Mouse (Mus musculus) stomach, embryonic 14.5 days (tissue): Measurements from ENCODE around the gene Dsp. TPM values are rescaled to one million over a fixed set of nuclear protein-coding genes. Genes with fewer than 3 reads are reported as not detected.

ENCODE experiments used
- ATAC-seq: fragments of 200-750 bp; cut with Nextera tagmentation; 2 replicates; pipeline ENCODE4 v1.8.0; 2017; ENCODE audit warnings: low read depth, moderate TSS enrichment; ENCODE audit not compliant: insufficient number of reproducible peaks, insufficient read depth, low FRiP score
- H3K27ac ChIP-seq: fragments of 300-500 bp; sonication (generic); 2 replicates; pipeline ENCODE4 v1.5.1; 2014; ENCODE audit warnings: mild to moderate bottlenecking, low read length, moderate library complexity, mixed read lengths
- H3K27me3 ChIP-seq: fragments of 300-500 bp; sonication (generic); 2 replicates; pipeline ENCODE4 v1.6.1; 2014; ENCODE audit warnings: low read length, control low read depth, mixed read lengths; ENCODE audit not compliant: control insufficient read depth, insufficient read depth
- H3K36me3 ChIP-seq: fragments of 300-500 bp; sonication (generic); 2 replicates; pipeline ENCODE4 v1.6.1; 2014; ENCODE audit warnings: mild to moderate bottlenecking, control low read depth, low read length, moderate library complexity, mixed read lengths; ENCODE audit not compliant: control insufficient read depth, insufficient read depth
- H3K4me1 ChIP-seq: fragments of 300-500 bp; sonication (generic); 2 replicates; pipeline ENCODE4 v1.6.1; 2014; ENCODE audit warnings: low read length, control low read depth, mixed read lengths; ENCODE audit not compliant: control insufficient read depth, insufficient read depth
- H3K4me2 ChIP-seq: fragments of 300-500 bp; sonication (generic); replicated peaks from 2 replicates; pipeline ENCODE4 v1.6.1; 2014; ENCODE audit warnings: low read depth, low read length, control low read depth
- H3K4me3 ChIP-seq: fragments of 300-500 bp; sonication (generic); 2 replicates; pipeline ENCODE4 v1.5.1; 2014; ENCODE audit warnings: low read depth, low read length, control low read depth
- H3K9ac ChIP-seq: fragments of 300-500 bp; sonication (generic); replicated peaks from 2 replicates; pipeline ENCODE4 v1.6.1; 2014; ENCODE audit warnings: low read depth, mild to moderate bottlenecking, control low read depth, low read length, moderate library complexity, mixed read lengths
- H3K9me3 ChIP-seq: fragments of 300-500 bp; sonication (generic); 2 replicates; pipeline ENCODE4 v1.6.1; 2016; ENCODE audit warnings: low read depth, low read length, control low read depth; ENCODE audit not compliant: control insufficient read depth
- WGBS: fragments of 180-500 bp; shearing (Covaris S2); extraction: QIAGEN DNeasy Blood & Tissue Kit; methylation state at CpG from one replicate; pipeline ENCODE4 v1.1.7; 2014; 5-methylcytosine and 5-hydroxymethylcytosine counted together
- polyA plus RNA-seq: library from polyadenylated mRNA; unstranded; fragments of >200 nt; fragmentation: Nextera tagmentation; extraction: Ambion mirVana; gene quantifications from 2 replicates; pipeline ENCODE4 v1.2.1, GENCODE M21; 2014

Dsp gene
- polyA plus RNA-seq, 1 experiment from 2014 or later: 31.0 TPM

GRCm38 (mm10) chr13:38204702-38205482 is 53.8 kb downstream of the Dsp start, which contains the start of gene Snrnp48:
Gene Snrnp48 (plus strand): TSS chr13:38204938.
- WGBS: under 1% methylated on average over 59 of the region's 59 CpGs
- H3K27ac ChIP-seq: peak within 1 kb of the TSS; percentile 89
- peak within 1 kb of the TSS; percentile 43 for H3K4me2 ChIP-seq
- ATAC-seq: peak; percentile 97
- H3K27me3 ChIP-seq: no peaks in the 10 kb centered on the region
- peaks cover 3% of the 10 kb centered on the region; the same call in 1 of the 2 replicates for H3K36me3 ChIP-seq
- H3K9ac ChIP-seq: peak within 1 kb of the TSS; percentile 77
- H3K4me1 ChIP-seq: peaks cover 10% of the 10 kb centered on the region; the same call in 1 of the 2 replicates
- peak within 1 kb of the TSS; percentile 83 for H3K4me3 ChIP-seq
- no peaks in the 10 kb centered on the region for H3K9me3 ChIP-seq

- 93% methylated on average over 5 of the region's 5 CpGs for WGBS
- Histone ChIP-seq H3K36me3 (peaks cover 43% of the 10 kb centered on the region), H3K9ac (no peak overlapping the region), H3K4me2 (no peak overlapping the region), H3K27ac (no peak overlapping the region), H3K27me3 (no peaks in the 10 kb centered on the region), H3K4me3 (no peak overlapping the region), H3K4me1 (peaks cover 4% of the 10 kb centered on the region; the same call in 1 of the 2 replicates), H3K9me3 (no peaks in the 10 kb centered on the region)
- no peak for ATAC-seq
Measured at GRCm38 (mm10) chr13:38211122-38211521, 60.0 kb downstream of the Dsp start.

GRCm38 (mm10) chr13:38218686-38219085 is 67.6 kb downstream of the Dsp start:
- H3K4me1 ChIP-seq: no peaks in the 10 kb centered on the region
- no peak for ATAC-seq
- no peak overlapping the region for H3K27ac ChIP-seq
- no peaks in the 10 kb centered on the region for H3K9me3 ChIP-seq
- peaks cover 81% of the 10 kb centered on the region for H3K36me3 ChIP-seq
- no peak overlapping the region for H3K4me3 ChIP-seq
- WGBS: 93% methylated on average over 3 of the region's 3 CpGs
- no peak overlapping the region for H3K9ac ChIP-seq
- H3K27me3 ChIP-seq: no peaks in the 10 kb centered on the region
- no peak overlapping the region for H3K4me2 ChIP-seq

DNA sequence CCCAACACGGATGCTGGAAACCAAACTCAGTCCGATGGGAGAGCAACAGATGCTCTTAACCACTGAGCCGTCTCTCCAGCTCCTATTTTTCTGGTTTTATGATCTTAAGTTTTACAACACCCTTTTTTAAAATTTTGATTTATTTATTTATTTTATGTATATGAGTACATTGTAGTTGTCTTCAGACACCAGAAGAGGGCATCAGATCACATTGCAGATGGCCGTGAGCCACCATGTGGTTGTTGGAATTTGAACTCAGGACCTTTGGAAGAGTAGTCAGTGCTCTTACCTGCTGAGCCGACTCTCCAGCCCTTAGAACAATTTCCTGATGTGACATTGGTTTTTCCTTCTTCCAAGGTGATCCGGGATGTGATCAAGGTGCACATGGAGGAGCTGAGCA is 69.2 kb downstream of the Dsp start:
- no peaks in the 10 kb centered on the region for H3K9me3 ChIP-seq
- no peaks in the 10 kb centered on the region for H3K4me1 ChIP-seq
- WGBS: 91% methylated on average over 6 of the region's 6 CpGs
- H3K27ac ChIP-seq: no peak overlapping the region
- ATAC-seq: no peak
- no peaks in the 10 kb centered on the region for H3K27me3 ChIP-seq
- peaks cover 87% of the 10 kb centered on the region for H3K36me3 ChIP-seq
- H3K9ac ChIP-seq: no peak overlapping the region
- no peak overlapping the region for H3K4me3 ChIP-seq
- H3K4me2 ChIP-seq: no peak overlapping the region

DNA sequence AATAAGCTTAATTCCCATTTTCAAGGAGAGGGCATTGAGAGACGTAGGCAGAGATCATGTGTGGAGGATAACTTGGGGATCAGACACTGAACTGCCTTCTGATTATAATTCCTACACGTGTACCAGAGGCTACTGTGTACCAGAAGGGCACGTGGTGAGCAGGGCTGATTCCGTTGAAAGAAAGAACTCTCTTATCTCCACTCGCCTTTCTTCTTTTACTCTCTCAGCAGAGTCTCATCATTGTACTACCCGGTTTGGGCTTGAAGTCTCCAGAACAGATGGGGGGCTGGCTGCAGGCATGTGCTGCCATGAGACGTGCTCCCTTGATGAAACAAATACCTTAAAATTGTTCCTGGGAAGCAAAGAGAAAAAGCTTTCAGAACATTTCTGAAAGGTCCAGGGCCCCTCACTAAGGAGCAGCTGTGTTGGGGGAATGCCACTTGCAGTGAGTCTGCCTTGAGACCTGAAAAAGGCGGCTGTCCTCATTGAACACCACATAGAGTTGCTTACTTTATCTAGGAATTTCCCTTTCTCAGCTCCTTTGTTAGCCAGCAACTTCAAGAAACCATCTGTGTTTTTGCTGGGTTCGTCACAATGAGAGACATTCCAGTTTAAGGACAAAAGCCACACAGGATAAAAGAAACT is 79.2 kb downstream of the Dsp start:
- no peak for ATAC-seq
- no peaks in the 10 kb centered on the region for H3K4me1 ChIP-seq
- H3K4me2 ChIP-seq: no peak overlapping the region
- peaks cover 25% of the 10 kb centered on the region for H3K36me3 ChIP-seq
- no peaks in the 10 kb centered on the region for H3K9me3 ChIP-seq
- H3K4me3 ChIP-seq: no peak overlapping the region
- 71% methylated on average over 9 of the region's 9 CpGs for WGBS
- H3K9ac ChIP-seq: no peak overlapping the region
- no peaks in the 10 kb centered on the region for H3K27me3 ChIP-seq
- H3K27ac ChIP-seq: no peak overlapping the region

DNA sequence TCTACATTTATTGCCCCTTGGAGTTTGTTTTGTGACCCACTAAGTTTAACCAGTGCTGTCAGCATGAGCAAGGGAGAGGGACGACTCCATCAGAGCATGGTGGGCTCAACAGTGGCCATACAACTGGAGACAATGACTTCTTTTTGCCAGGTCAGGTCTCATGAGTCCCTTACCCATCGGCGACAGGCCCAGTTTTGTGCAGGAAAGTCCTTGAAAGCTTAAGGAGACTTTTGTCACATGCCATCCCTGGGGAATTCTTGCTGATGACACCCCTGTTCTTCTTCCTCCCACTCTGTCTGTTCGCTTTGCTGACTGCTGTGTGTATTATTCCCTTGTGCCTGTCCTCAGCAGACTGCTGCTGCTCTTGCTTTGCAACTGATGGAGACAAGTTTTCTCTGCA is 81.3 kb downstream of the Dsp start:
- Histone ChIP-seq H3K27ac (no peak overlapping the region), H3K4me2 (no peak overlapping the region), H3K9ac (no peak overlapping the region), H3K4me3 (no peak overlapping the region), H3K36me3 (peaks cover 13% of the 10 kb centered on the region), H3K9me3 (no peaks in the 10 kb centered on the region), H3K27me3 (no peaks in the 10 kb centered on the region), H3K4me1 (no peaks in the 10 kb centered on the region)
- 87% methylated on average over 4 of the region's 4 CpGs for WGBS
- ATAC-seq: no peak

GRCm38 (mm10) chr13:38232856-38233625 is 81.9 kb downstream of the Dsp start:
- Histone ChIP-seq H3K4me3 (no peak overlapping the region), H3K4me1 (no peaks in the 10 kb centered on the region), H3K9me3 (no peaks in the 10 kb centered on the region), H3K27ac (no peak overlapping the region), H3K4me2 (no peak overlapping the region), H3K27me3 (no peaks in the 10 kb centered on the region), H3K36me3 (peaks cover 11% of the 10 kb centered on the region; the same call in 1 of the 2 replicates), H3K9ac (no peak overlapping the region)
- ATAC-seq: no peak
- WGBS: 77% methylated on average over 3 of the region's 3 CpGs

- H3K36me3 ChIP-seq: no peaks in the 10 kb centered on the region
- no peak overlapping the region for H3K4me3 ChIP-seq
- H3K4me2 ChIP-seq: no peak overlapping the region
- H3K9me3 ChIP-seq: no peaks in the 10 kb centered on the region
- H3K27me3 ChIP-seq: no peaks in the 10 kb centered on the region
- ATAC-seq: no peak
- H3K27ac ChIP-seq: no peak overlapping the region
- no peak overlapping the region for H3K9ac ChIP-seq
- 67% methylated on average over 5 of the region's 5 CpGs for WGBS
- H3K4me1 ChIP-seq: no peaks in the 10 kb centered on the region
Measured at GRCm38 (mm10) chr13:38234651-38235050, 83.6 kb downstream of the Dsp start.
